Mouse (Mus musculus): ENCODE measurements around the gene S100a6.

DNA sequence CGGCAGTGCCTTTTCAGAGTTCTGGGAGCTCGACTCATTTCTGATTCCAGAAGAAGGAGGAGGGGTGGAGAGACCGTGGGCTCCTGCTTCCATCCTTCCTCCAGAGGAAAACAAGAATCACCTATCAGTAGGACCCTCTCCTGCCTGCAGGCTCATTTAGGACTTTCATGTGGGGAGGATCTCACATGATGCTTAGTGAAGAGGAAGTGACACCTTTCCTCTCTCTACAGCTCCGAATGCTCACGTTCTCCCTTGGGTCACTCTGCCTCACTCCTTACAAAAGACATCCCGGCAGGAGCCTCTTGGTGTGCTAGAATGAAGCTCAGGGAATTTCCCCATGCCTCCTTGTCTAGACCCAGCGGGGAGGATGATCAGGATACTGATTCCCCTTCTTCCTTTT lies 8.9 kb downstream of the S100a6 start:
- no peak for TF ChIP-seq CTCF (IDR thresholded peaks at IDR 0.05; ENCODE audit: borderline replicate concordance, insufficient read depth, low read length)
- no peak for TF ChIP-seq POLR2A (IDR thresholded peaks at IDR 0.05; ENCODE audit: low read depth, low read length)

Measured in embryonic fibroblast, embryonic 13.5 days (primary cell).